Mouse (Mus musculus): Measurements from ENCODE around the gene Fos. TPM values are rescaled to one million over a fixed set of nuclear protein-coding genes. Genes with fewer than 3 reads are reported as not detected.
A peak's percentile ranks its signal among the peaks of the same experiment; 100 is the strongest.

The Fos gene
- total RNA-seq, 1 experiment from 2014 or later, result 492 TPM

DNA sequence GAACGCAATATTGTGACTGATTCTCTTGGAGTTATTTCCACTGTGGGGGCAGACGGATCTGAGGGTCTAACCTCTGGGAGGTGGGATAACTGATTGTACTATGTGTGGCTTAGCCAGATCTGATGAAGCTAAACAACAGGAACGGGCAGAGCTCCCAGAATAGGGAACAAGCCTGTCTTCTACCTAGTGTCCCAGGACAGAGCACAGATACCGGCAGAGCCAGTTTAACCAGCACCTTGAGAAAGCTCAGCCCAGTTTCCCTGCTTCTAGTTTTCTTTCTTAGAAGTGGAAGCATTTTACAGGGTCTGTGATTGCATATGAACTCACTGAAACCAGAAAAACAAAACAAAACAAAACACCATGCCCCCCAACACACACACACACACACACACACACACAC is 13.9 kb upstream of the Fos start:
- no peak for ATAC-seq (replicated peaks; ENCODE audit: low read depth, poor library complexity, severe bottlenecking)

DNA sequence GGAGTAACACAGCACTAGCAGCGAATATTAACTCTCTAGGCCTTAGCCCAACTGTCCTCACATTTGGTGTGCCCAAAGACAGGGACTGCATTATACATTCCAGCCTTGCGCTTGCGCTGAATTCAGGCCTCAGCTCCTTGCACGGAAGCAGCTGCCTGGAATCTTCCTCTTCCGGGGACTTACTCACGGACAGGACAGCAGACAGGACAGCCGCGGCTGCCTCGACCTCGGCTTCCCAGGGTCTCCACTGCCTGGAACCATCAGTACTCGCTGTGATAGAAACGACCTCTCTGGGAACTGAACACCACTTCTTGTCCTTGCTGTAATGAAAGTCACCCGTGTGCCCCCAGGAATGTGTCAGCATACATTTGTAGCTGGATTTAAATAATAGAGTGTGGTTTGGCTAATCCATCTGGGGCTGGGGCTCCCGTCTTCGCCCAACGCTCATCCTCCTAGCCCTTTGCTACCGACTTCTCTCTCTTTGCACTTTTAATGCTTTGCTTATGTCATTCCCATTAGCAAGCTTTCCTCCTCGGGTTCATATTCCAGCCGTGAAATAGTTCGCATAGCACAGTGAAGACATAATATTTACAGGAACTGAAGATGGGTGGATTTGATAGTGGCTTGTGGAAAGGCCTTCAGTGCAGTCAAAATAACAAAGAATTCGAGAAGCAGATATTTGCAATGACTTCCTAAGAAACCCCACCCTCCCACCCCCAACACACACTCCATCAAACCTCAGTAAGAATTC is 11.6 kb upstream of the Fos start:
- ATAC-seq (replicated peaks; ENCODE audit: low read depth, poor library complexity, severe bottlenecking), result no peak

DNA sequence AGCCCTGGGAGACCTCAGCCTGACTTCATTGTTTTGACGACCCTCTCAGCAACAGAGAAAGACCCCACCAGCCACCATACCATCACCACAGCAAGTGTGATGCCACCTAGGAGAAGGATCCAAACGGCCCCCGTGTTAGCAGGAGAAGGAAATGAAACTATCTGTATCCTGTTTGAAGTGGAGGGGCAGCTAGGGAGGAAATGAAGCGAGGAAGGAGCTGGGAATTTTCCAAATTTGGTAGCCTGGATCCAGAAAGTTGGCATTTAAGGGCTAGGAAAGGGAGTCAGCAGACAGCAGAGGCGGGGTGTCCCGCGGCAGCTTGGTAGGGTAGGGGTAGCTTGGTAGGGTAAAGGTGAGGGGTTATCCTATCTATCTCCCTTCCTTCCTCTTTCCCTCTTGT is 10.9 kb upstream of the Fos start:
- no peak for ATAC-seq (replicated peaks; ENCODE audit: low read depth, poor library complexity, severe bottlenecking)

DNA sequence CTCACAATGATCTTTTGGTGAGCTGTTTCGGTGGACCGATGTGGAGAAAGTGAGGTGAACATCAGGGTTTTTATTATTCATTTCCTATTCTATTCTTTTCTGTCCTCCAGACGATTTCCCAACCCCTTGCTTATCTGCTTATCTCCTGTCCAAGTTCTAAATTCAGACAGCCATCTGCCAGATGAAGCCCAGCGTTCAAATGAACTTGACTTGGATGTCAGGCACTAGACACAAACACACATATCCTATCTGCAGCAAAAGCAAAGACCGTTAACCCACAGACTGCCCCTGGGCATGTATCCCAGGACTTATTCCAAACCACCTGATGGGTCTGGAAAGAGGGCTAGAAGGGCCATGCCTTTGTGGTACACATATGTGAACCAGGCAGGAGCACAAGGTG is 9.3 kb upstream of the Fos start:
- no peak for ATAC-seq (replicated peaks; ENCODE audit: low read depth, poor library complexity, severe bottlenecking)

DNA sequence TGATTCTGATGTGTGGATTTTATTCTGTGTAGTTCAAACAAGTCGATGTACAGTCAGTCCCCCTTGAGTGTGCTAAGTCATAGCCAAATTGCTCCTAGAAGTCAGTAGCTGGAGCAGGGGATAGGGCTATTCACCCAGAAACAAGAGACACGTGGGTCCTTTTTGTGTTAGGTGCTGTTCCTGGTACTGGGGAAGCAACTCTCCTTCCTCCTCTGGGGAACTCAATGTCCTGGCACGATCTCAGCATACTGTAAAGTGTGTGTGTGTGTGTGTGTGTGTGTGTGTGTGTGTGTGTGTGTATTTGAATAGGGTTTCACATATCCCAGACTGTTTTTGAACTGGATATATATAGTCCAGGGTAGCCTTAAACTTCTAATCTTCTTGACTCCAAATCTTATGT is 8.8 kb upstream of the Fos start:
- no peak for ATAC-seq (replicated peaks; ENCODE audit: low read depth, poor library complexity, severe bottlenecking)

DNA sequence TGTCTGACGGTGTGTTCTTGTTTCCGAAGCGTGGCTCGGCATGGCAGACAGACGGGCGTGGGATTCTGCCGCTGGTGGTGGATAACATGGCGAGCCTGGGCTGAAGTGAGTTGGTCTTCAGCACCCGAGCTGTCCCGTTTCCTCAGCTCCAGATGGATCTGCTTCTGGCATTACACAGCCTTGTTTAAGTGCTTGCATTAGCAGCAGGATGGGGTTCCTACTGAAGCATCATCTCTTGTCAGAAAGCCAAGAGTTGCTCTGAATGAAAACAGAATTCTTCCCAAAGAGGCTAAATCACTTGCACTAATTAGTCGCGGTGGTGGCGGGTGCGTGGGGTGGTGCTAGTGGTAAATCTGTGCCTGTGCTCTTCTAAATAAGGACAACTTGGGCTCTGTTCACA is 5.8 kb upstream of the Fos start:
- no peak for ATAC-seq (replicated peaks; ENCODE audit: low read depth, poor library complexity, severe bottlenecking)

DNA sequence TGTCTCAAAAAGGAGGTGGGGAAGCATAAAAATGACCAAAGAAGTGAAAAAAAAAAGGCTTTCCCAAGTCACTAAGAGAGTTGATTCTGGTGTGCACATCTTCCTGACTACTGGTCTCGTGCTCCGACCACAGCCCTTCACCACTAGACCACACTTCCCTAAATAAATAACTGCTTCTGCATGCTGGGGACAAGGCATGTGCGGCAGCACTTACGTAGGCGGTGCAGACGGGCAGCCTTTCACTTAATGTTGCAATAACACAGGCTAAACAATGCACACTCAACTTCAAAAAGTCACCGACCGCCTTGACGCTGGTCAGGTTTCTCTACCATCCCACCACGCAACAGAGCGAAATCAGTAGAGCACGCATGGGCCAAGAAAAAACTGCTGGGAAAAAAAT is 5.0 kb upstream of the Fos start:
- peak; percentile 75 for ATAC-seq (replicated peaks; ENCODE audit: low read depth, poor library complexity, severe bottlenecking)

DNA sequence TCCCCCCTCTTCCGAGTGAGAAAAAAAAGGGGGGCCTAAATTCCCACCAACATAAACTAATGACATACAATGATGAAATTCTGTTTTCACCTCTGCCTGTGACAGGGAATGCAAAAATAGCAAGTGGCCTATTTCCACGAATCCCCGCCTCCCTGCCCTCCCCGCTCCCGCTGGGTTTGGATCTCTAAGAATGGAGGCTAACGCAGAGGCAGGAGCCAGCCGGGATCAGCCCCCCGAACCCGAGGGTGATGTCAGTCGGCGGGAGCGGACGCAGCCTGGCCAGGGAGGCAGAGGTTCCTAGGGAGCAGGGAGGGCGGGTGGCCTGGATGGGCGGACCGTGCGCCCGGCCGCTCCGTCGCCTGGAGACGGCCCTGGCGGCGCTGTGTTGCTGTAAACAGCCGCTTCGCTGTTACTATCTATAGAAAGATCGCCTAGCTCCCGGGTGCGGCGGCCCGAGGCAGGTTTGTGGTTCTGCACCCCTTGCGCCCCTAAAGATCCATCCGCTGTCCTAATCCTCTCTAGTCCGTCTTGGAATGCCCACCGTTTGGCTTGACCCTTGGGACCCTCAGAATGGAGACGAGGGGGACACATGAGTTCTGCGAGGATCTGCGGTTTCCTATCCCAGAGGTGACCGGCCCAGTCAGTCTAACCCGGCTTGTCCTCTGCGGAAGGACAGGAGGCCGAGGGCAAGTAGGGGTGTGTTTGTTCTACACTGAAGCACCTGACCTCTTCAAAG is 1.6 kb upstream of the Fos start:
- ATAC-seq (replicated peaks; ENCODE audit: low read depth, poor library complexity, severe bottlenecking), result peak; percentile 8

DNA sequence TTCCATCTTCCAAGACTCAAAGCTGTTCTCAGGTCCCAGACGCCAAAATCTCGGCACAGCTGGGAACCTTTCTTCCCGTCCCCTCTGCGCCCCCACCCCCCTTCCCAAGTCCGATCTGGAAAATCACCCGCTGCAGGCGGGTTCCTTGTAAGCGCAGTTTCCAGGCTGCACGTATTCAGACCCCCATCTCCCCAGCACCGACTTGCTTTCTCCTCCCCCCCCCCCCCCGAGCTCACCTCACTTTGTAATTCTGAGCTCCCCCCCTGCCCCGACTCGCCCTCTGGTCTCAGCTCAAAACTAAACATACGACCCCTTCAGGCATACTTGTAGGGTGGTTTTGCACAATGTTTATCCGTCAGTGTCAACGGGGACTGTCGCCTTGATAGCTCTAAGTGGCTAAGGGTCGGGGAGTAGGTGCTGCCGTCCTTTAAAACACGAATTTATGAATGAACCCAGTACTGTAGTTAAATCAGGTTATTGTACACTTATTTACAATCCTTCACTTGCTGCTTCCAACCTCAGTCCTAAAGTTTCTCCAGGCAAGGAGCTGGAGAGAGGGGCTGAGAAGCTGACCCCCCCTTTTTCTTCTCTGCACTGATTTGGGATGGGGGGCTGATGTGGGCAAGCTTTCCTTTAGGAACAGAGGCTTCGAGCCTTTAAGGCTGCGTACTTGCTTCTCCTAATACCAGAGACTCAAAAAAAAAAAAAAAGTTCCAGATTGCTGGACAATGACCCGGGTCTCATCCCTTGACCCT is 857 bp upstream of the Fos start:
- ATAC-seq (replicated peaks; ENCODE audit: low read depth, poor library complexity, severe bottlenecking), result no peak

DNA sequence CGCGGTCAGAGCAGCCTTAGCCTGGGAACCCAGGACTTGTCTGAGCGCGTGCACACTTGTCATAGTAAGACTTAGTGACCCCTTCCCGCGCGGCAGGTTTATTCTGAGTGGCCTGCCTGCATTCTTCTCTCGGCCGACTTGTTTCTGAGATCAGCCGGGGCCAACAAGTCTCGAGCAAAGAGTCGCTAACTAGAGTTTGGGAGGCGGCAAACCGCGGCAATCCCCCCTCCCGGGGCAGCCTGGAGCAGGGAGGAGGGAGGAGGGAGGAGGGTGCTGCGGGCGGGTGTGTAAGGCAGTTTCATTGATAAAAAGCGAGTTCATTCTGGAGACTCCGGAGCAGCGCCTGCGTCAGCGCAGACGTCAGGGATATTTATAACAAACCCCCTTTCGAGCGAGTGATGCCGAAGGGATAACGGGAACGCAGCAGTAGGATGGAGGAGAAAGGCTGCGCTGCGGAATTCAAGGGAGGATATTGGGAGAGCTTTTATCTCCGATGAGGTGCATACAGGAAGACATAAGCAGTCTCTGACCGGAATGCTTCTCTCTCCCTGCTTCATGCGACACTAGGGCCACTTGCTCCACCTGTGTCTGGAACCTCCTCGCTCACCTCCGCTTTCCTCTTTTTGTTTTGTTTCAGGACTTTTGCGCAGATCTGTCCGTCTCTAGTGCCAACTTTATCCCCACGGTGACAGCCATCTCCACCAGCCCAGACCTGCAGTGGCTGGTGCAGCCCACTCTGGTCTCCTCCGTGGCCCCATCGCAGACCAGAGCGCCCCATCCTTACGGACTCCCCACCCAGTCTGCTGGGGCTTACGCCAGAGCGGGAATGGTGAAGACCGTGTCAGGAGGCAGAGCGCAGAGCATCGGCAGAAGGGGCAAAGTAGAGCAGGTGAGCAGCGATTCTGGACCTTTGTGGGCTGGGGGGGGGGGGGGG is 875 bp downstream of the Fos start:
- peak; percentile 3 for ATAC-seq (replicated peaks; ENCODE audit: low read depth, poor library complexity, severe bottlenecking)

DNA sequence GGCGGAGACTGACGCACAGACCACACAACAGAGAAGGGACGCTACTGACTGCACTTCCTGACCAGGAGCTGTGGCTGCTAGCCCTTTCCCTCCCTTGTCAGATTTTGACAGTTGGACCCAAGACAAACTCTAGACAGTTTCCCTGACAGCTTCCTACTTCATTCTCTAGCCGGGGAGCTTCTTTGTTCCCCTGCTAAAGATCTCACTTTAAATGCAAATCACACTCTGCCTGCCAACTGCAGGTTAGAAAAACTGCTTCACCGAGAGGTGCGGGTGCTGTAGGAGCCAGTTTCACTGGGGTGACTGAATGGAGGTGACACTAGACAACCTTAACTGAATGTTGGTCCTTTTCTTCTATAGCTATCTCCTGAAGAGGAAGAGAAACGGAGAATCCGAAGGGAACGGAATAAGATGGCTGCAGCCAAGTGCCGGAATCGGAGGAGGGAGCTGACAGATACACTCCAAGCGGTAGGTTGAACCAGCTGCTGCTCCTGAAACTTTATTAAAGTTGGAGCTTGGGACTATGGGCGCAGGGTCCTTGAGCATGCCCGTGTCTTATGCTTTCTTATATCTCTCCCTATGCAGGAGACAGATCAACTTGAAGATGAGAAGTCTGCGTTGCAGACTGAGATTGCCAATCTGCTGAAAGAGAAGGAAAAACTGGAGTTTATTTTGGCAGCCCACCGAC is 1.7 kb downstream of the Fos start:
- no peak for ATAC-seq (replicated peaks; ENCODE audit: low read depth, poor library complexity, severe bottlenecking)

DNA sequence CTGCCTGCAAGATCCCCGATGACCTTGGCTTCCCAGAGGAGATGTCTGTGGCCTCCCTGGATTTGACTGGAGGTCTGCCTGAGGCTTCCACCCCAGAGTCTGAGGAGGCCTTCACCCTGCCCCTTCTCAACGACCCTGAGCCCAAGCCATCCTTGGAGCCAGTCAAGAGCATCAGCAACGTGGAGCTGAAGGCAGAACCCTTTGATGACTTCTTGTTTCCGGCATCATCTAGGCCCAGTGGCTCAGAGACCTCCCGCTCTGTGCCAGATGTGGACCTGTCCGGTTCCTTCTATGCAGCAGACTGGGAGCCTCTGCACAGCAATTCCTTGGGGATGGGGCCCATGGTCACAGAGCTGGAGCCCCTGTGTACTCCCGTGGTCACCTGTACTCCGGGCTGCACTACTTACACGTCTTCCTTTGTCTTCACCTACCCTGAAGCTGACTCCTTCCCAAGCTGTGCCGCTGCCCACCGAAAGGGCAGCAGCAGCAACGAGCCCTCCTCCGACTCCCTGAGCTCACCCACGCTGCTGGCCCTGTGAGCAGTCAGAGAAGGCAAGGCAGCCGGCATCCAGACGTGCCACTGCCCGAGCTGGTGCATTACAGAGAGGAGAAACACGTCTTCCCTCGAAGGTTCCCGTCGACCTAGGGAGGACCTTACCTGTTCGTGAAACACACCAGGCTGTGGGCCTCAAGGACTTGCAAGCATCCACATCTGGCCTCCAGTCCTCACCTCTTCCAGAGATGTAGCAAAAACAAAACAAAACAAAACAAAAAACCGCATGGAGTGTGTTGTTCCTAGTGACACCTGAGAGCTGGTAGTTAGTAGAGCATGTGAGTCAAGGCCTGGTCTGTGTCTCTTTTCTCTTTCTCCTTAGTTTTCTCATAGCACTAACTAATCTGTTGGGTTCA is 2.5 kb downstream of the Fos start:
- no peak for ATAC-seq (replicated peaks; ENCODE audit: low read depth, poor library complexity, severe bottlenecking)

DNA sequence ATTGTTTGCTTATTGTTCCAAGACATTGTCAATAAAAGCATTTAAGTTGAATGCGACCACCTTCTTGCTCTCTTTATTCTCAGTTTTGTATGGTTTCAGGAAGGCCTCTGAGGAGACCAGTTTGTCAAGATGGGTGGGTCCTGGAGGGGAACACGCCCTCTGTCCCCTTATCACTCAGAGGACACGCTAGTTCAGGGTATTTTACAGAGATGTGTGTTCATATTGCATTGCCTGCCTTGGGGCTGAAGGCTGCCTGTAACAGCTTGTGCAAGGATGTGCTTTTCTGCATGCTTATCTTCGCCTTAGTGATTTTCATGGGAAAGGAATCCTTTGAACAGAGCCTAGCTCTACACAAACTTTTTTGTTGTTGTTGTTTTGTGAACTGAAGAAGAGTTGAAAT is 3.5 kb downstream of the Fos start:
- no peak for ATAC-seq (replicated peaks; ENCODE audit: low read depth, poor library complexity, severe bottlenecking)

DNA sequence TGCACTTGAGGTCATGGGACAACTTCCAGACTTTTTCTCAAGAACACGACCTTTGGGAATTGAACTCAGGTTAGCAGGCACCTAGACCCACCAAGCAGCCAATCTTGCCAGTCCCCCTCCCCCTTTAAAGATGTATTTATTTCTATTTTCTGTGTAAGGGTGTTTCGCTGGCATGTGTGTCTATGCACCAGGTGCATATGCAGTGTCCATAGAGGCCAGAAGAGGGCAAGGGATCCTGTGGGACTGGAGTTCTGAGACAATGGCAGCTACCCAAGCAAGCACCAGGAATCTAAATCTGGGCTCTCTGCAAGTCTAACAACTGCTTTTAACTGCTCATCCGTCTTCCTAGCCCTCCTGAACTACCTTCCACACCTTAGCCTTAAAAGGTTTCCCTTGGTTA is 4.1 kb downstream of the Fos start:
- no peak for ATAC-seq (replicated peaks; ENCODE audit: low read depth, poor library complexity, severe bottlenecking)

DNA sequence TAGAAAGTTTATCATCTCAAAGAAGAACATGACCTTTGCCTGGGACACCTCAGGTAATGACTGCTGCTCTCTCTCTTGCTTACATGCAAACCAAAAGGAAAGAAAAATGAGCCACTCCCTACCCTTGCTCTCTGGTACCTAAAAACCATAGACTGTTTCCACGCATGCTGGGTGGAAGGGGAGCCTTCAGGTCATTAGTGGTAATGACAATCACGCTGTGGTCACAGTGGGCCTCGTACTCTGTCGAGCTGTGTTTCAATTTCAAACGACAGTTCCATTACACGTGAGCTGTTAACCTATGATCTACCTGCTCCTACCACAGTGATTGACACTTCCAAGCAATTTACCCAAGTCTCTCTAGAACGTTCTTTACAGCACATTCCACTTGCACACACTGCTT is 5.0 kb downstream of the Fos start:
- no peak for ATAC-seq (replicated peaks; ENCODE audit: low read depth, poor library complexity, severe bottlenecking)

DNA sequence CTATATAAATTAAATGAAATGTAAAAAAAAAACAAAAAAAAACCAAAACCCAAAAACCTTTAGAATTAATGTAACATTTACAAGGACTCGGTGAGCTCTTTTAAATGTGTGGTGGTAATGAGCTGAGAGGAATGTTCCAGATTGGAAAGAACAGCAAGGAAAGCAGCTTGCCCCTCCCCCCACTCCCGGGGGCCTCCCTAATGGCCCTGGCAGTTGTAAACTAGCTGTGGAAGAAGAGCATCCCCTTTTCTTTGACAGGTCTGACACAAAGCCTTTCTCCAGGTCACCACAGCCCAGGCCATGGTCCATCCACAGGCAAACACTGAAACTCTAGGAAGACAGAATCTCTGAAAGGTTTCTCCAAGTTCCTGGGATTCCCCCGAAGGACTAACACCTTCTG is 5.5 kb downstream of the Fos start:
- no peak for ATAC-seq (replicated peaks; ENCODE audit: low read depth, poor library complexity, severe bottlenecking)

DNA sequence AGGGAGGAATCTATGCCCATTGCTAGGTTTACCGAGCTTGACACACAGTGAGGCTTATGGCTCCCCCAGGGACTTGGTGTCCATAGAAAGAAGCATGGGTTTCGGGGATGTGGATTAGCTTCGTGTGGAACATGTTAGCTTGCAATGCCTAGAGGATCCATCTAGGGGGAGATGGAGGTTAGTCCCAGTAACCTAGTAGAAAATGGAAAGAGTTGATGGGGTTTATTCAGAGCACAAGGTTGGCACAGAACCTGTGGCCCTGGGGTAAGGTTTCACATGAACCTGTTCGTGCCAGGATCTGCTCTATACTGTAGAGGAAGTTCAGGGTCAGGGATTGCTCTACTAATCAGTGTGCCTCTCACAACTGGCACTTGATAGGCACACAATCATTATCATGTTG is 9.5 kb downstream of the Fos start:
- no peak for ATAC-seq (replicated peaks; ENCODE audit: low read depth, poor library complexity, severe bottlenecking)

DNA sequence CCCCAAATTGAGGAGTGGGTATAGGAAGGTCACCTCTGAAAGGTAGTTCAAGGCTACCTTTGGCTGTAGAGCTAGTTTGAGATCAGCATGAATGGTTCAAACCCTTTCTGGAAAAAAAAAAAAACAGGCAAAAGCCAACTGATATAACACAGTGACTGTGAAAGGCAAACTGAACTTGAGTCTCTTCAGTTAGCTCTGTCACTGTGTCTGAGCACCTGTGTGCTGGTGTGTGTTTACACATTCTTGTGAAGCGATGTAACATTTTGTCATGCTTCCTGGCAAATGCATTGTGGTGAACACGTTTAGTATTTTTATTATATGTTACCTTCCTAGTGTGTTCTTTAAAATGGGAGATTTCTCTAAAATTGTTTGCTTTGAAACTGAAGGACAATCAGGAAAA is 11.0 kb downstream of the Fos start:
- ATAC-seq (replicated peaks; ENCODE audit: low read depth, poor library complexity, severe bottlenecking), result no peak

Data from common myeloid progenitor, adult 5-6 weeks (primary cell).